10 mouse cellular contexts compared by ENCODE assay signal in genomic region chr8:122642071-122642470, GRCm38 (mm10). TPM values are rescaled to one million over a fixed set of nuclear protein-coding genes. Genes with fewer than 3 reads are reported as not detected.
DNase-seq lines count a peak whose midpoint lies in the region; ATAC-seq and TF ChIP-seq lines count a peak whose summit lies in the region.
"Had no signal": no experiment of that assay in that cellular context is flagged by ENCODE, and none has a peak within 500 bp of the region (broad histone marks: within the 10 kb centered on the region; RNA-seq: fewer than 3 reads in every experiment).

No protein-coding gene starts in this region.

- H3K9me3 ChIP-seq in midbrain, embryonic 10.5 days (replicated peaks) = no peaks in the 10 kb centered on the region
- no peaks in the 10 kb centered on the region for H3K9me3 ChIP-seq in midbrain, postnatal 0 days (ENCODE audit: low read length)
- H3K9me3 ChIP-seq in kidney, embryonic 15.5 days (replicated peaks) = no peaks in the 10 kb centered on the region
- no peaks in the 10 kb centered on the region for H3K9me3 ChIP-seq in midbrain, embryonic 11.5 days (ENCODE audit: control insufficient read depth, low read length)
- H3K9me3 ChIP-seq: forebrain, embryonic 10.5 days had no signal

- WGBS in midbrain, embryonic 10.5 days = 81% methylated on average over 9 of the region's 9 CpGs
- 73% methylated on average over 9 of the region's 9 CpGs for WGBS in midbrain, postnatal 0 days
- 57% methylated on average over 9 of the region's 9 CpGs for WGBS in kidney, embryonic 15.5 days
- 74% methylated on average over 9 of the region's 9 CpGs for WGBS in midbrain, embryonic 11.5 days

- H3K27ac ChIP-seq in midbrain, embryonic 10.5 days (replicated peaks) = 0 out of 2 replicates have a peak overlapping the region, but pooled peaks have one; percentile 3
- no peak overlapping the region for H3K27ac ChIP-seq in midbrain, postnatal 0 days (ENCODE audit: low read depth, low read length)
- H3K27ac ChIP-seq in kidney, embryonic 15.5 days = no peak overlapping the region
- no peak overlapping the region for H3K27ac ChIP-seq in midbrain, embryonic 11.5 days (ENCODE audit: low read depth, low read length)
- H3K27ac ChIP-seq: forebrain, embryonic 10.5 days; macrophage had no signal

- no peak overlapping the region for H3K4me2 ChIP-seq in midbrain, postnatal 0 days (ENCODE audit: low read depth, low read length, poor library complexity, severe bottlenecking)
- H3K4me2 ChIP-seq in kidney, embryonic 15.5 days = no peak overlapping the region
- H3K4me2 ChIP-seq in midbrain, embryonic 11.5 days = no peak overlapping the region

- H3K36me3 ChIP-seq in midbrain, embryonic 10.5 days = no peaks in the 10 kb centered on the region
- H3K36me3 ChIP-seq in midbrain, postnatal 0 days (ENCODE audit: insufficient read depth, low read length) = peaks cover 40% of the 10 kb centered on the region
- no peaks in the 10 kb centered on the region for H3K36me3 ChIP-seq in kidney, embryonic 15.5 days
- H3K36me3 ChIP-seq in midbrain, embryonic 11.5 days (ENCODE audit: control insufficient read depth, insufficient read depth, low read length) = no peaks in the 10 kb centered on the region
- H3K36me3 ChIP-seq: forebrain, embryonic 10.5 days had no signal

- H3K4me3 ChIP-seq in midbrain, embryonic 10.5 days = no peak overlapping the region
- no peak overlapping the region for H3K4me3 ChIP-seq in midbrain, postnatal 0 days (ENCODE audit: low read depth, low read length)
- H3K4me3 ChIP-seq in kidney, embryonic 15.5 days (replicated peaks) = no peak overlapping the region
- no peak overlapping the region for H3K4me3 ChIP-seq in midbrain, embryonic 11.5 days (ENCODE audit: low read depth, low read length)
- H3K4me3 ChIP-seq: forebrain, embryonic 10.5 days had no signal

- TF ChIP-seq CTCF in midbrain, postnatal 0 days (IDR thresholded peaks at IDR 0.05) = no peak

- H3K4me1 ChIP-seq in midbrain, embryonic 10.5 days = peaks cover 51% of the 10 kb centered on the region
- H3K4me1 ChIP-seq in midbrain, postnatal 0 days (ENCODE audit: insufficient read depth, low read length) = no peaks in the 10 kb centered on the region
- H3K4me1 ChIP-seq in kidney, embryonic 15.5 days = peaks cover 31% of the 10 kb centered on the region
- H3K4me1 ChIP-seq in midbrain, embryonic 11.5 days (ENCODE audit: control insufficient read depth, insufficient read depth, low read length) = peaks cover 15% of the 10 kb centered on the region

- H3K9ac ChIP-seq in midbrain, postnatal 0 days (replicated peaks; ENCODE audit: low read length, poor library complexity, severe bottlenecking) = no peak overlapping the region
- H3K9ac ChIP-seq in kidney, embryonic 15.5 days = no peak overlapping the region
- H3K9ac ChIP-seq in midbrain, embryonic 11.5 days (ENCODE audit: low read length) = no peak overlapping the region

- 0 out of 2 replicates have a peak, but pooled peaks cover 3% of the 10 kb centered on the region for H3K27me3 ChIP-seq in midbrain, embryonic 10.5 days (ENCODE audit: low read depth, poor library complexity, severe bottlenecking)
- no peaks in the 10 kb centered on the region for H3K27me3 ChIP-seq in midbrain, postnatal 0 days (ENCODE audit: insufficient read depth, low read length)
- H3K27me3 ChIP-seq in kidney, embryonic 15.5 days = no peaks in the 10 kb centered on the region
- H3K27me3 ChIP-seq in midbrain, embryonic 11.5 days (ENCODE audit: control insufficient read depth, insufficient read depth, low read length) = no peaks in the 10 kb centered on the region

- DNase-seq in midbrain, embryonic 10.5 days (ENCODE audit: low spot score) = no peak
- DNase-seq in midbrain, postnatal 0 days (ENCODE audit: low spot score) = no peak
- DNase-seq in adrenal gland, postnatal 36 days = peak; percentile 87 to 89
- peak; percentile 55 to 64 for DNase-seq in heart, postnatal 36 days
- DNase-seq in right cerebral cortex, postnatal 14 days = peak; percentile 56
- no peak for DNase-seq in midbrain, embryonic 11.5 days (ENCODE audit: low spot score, missing footprints)
- no peak for DNase-seq in urinary bladder, adult 2 months (ENCODE audit: low spot score)

- no peak for ATAC-seq in midbrain, postnatal 0 days (ENCODE audit: low FRiP score)
- ATAC-seq in kidney, embryonic 15.5 days (replicated peaks; ENCODE audit: low FRiP score) = no peak
- ATAC-seq in midbrain, embryonic 11.5 days (ENCODE audit: low FRiP score) = no peak

- intact Hi-C loops in heart, postnatal 36 days (cut with DNase I) = no loop called here

RNA-seq across cellular contexts. Expression of gene Pabpn1l, which starts 19.5 kb away (rescaled TPM):
- polyA plus RNA-seq in midbrain, embryonic 10.5 days (2016; fragmentation: Nextera tagmentation; extraction: Ambion mirVana) = not detected in 2 replicates
- not detected in 2 replicates for total RNA-seq in midbrain, postnatal 0 days (2014; rRNA removed)
- polyA plus RNA-seq in midbrain, postnatal 0 days (2015; fragmentation: Nextera tagmentation; extraction: Ambion mirVana) = not detected in 2 replicates
- not detected for total RNA-seq in adrenal gland, postnatal 36 days (2021)
- not detected for total RNA-seq in heart, postnatal 36 days (2021)
- 0.18 TPM in 1 of 2 replicates, not detected in the other for polyA plus RNA-seq in kidney, embryonic 15.5 days (2015; fragmentation: Nextera tagmentation; extraction: Ambion mirVana)
- polyA plus RNA-seq in midbrain, embryonic 11.5 days (2014; fragmentation: Nextera tagmentation; extraction: Ambion mirVana) = not detected in 2 replicates
- 0.06 TPM in 1 of 2 replicates, not detected in the other for polyA plus RNA-seq in urinary bladder, adult 2 months (2012; rRNA removed)
- polyA plus RNA-seq: forebrain, embryonic 10.5 days; macrophage had no signal

RNA-seq across cellular contexts. Expression of gene Trappc2l, which starts 30.6 kb away (rescaled TPM):
- polyA plus RNA-seq in midbrain, embryonic 10.5 days (2016; fragmentation: Nextera tagmentation; extraction: Ambion mirVana) = 51.0 and 61.2 TPM in 2 replicates
- total RNA-seq in midbrain, postnatal 0 days (2014; rRNA removed) = 14.1 and 23.2 TPM in 2 replicates
- 135 and 138 TPM in 2 replicates for polyA plus RNA-seq in midbrain, postnatal 0 days (2015; fragmentation: Nextera tagmentation; extraction: Ambion mirVana)
- 10 to 100 TPM; 49.9 to 64.4 TPM for total RNA-seq in adrenal gland, postnatal 36 days (2021)
- 10 to 100 TPM; 65.8 to 67.9 TPM for total RNA-seq in heart, postnatal 36 days (2021)
- 51.8 and 54.8 TPM in 2 replicates for polyA plus RNA-seq in kidney, embryonic 15.5 days (2015; fragmentation: Nextera tagmentation; extraction: Ambion mirVana)
- 43.0 and 43.7 TPM in 2 replicates for polyA plus RNA-seq in midbrain, embryonic 11.5 days (2014; fragmentation: Nextera tagmentation; extraction: Ambion mirVana)
- polyA plus RNA-seq in urinary bladder, adult 2 months (2012; rRNA removed) = 108 and 113 TPM in 2 replicates

RNA-seq across cellular contexts. Expression of gene Galns, which starts 30.8 kb away (rescaled TPM):
- polyA plus RNA-seq in midbrain, embryonic 10.5 days (2016; fragmentation: Nextera tagmentation; extraction: Ambion mirVana) = 6.6 and 7.7 TPM in 2 replicates
- total RNA-seq in midbrain, postnatal 0 days (2014; rRNA removed) = 12.1 and 14.6 TPM in 2 replicates
- 10.9 and 12.7 TPM in 2 replicates for polyA plus RNA-seq in midbrain, postnatal 0 days (2015; fragmentation: Nextera tagmentation; extraction: Ambion mirVana)
- 1 to 10 TPM; 6.0 to 6.8 TPM for total RNA-seq in adrenal gland, postnatal 36 days (2021)
- 1 to 10 TPM; 3.1 to 3.5 TPM for total RNA-seq in heart, postnatal 36 days (2021)
- polyA plus RNA-seq in kidney, embryonic 15.5 days (2015; fragmentation: Nextera tagmentation; extraction: Ambion mirVana) = 14.0 and 16.0 TPM in 2 replicates
- 6.0 and 6.4 TPM in 2 replicates for polyA plus RNA-seq in midbrain, embryonic 11.5 days (2014; fragmentation: Nextera tagmentation; extraction: Ambion mirVana)
- polyA plus RNA-seq in urinary bladder, adult 2 months (2012; rRNA removed) = 16.2 and 20.8 TPM in 2 replicates

RNA-seq across cellular contexts. Expression of gene Cbfa2t3, which starts 56.8 kb away (rescaled TPM):
- 1.9 and 3.4 TPM in 2 replicates for polyA plus RNA-seq in midbrain, embryonic 10.5 days (2016; fragmentation: Nextera tagmentation; extraction: Ambion mirVana)
- total RNA-seq in midbrain, postnatal 0 days (2014; rRNA removed) = 11.1 and 11.8 TPM in 2 replicates
- 13.3 and 15.9 TPM in 2 replicates for polyA plus RNA-seq in midbrain, postnatal 0 days (2015; fragmentation: Nextera tagmentation; extraction: Ambion mirVana)
- 10 to 100 TPM in 1 of 2 experiments, 1 to 10 TPM in 1; 8.7 to 13.7 TPM for total RNA-seq in adrenal gland, postnatal 36 days (2021)
- 10 to 100 TPM; 19.7 to 23.0 TPM for total RNA-seq in heart, postnatal 36 days (2021)
- 3.5 and 3.6 TPM in 2 replicates for polyA plus RNA-seq in kidney, embryonic 15.5 days (2015; fragmentation: Nextera tagmentation; extraction: Ambion mirVana)
- polyA plus RNA-seq in midbrain, embryonic 11.5 days (2014; fragmentation: Nextera tagmentation; extraction: Ambion mirVana) = 6.1 and 6.4 TPM in 2 replicates
- polyA plus RNA-seq in urinary bladder, adult 2 months (2012; rRNA removed) = 0.95 and 4.0 TPM in 2 replicates

Comparison
In these comparisons a context has a peak if more than half of its experiments do, and no peak if none do; other contexts are left out.
1. DNase-seq: peak in adrenal gland, postnatal 36 days (2 of 2), heart, postnatal 36 days (2 of 2) and right cerebral cortex, postnatal 14 days (single experiment); none in midbrain, embryonic 10.5 days (single experiment), midbrain, postnatal 0 days (single experiment), midbrain, embryonic 11.5 days (single experiment) and urinary bladder, adult 2 months (single experiment).